Mouse (Mus musculus) megakaryocyte progenitor cell, adult 5-6 weeks (primary cell): ENCODE measurements around the gene Utp4. TPM values are rescaled to one million over a fixed set of nuclear protein-coding genes. Genes with fewer than 3 reads are reported as not detected.

Experiments used
- total RNA-seq, 2 experiments: library from RNA; stranded (forward) in 1 of 2; stranded (reverse) in 1 of 2; fragments of 157-497, 149-512 nt in 1 of 2; fragments of 200-1000 nt in 1 of 2; gene quantifications; 2 replicates each; pipeline versions ENCODE4 v1.2.3 to v1.2.4; 2015 to 2017

Gene Utp4
- total RNA-seq, 2 experiments from 2014 or later, result 47.4 to 76.6 TPM

Other genes starting within 250 kb of the Utp4 start
- 6.4 and 8.0 TPM in 2 replicates for gene Tango6, start 210.6 kb upstream of the Utp4 start, total RNA-seq (2015)
- gene Tango6, start 210.6 kb upstream of the Utp4 start, total RNA-seq (2017), result 5.6 and 5.7 TPM in 2 replicates
- not detected in 2 replicates for gene Has3, start 23.4 kb upstream of the Utp4 start, total RNA-seq (2015)
- gene Has3, start 23.4 kb upstream of the Utp4 start, total RNA-seq (2017), result 0.37 and 0.54 TPM in 2 replicates
- 4.3 and 5.0 TPM in 2 replicates for gene Sntb2, start 42.1 kb downstream of the Utp4 start, total RNA-seq (2015)
- gene Sntb2, start 42.1 kb downstream of the Utp4 start, total RNA-seq (2017), result 6.9 and 7.9 TPM in 2 replicates
- 26.4 and 27.4 TPM in 2 replicates for gene Vps4a, start 137.6 kb downstream of the Utp4 start, total RNA-seq (2015)
- gene Vps4a, start 137.6 kb downstream of the Utp4 start, total RNA-seq (2017), result 34.3 and 34.5 TPM in 2 replicates
- gene Pdf, start 155.0 kb downstream of the Utp4 start, total RNA-seq (2015), result 40.1 and 48.6 TPM in 2 replicates
- 35.3 and 46.3 TPM in 2 replicates for gene Pdf, start 155.0 kb downstream of the Utp4 start, total RNA-seq (2017)
- 13.2 and 18.1 TPM in 2 replicates for gene Cog8, start 163.1 kb downstream of the Utp4 start, total RNA-seq (2015)
- 22.8 and 25.6 TPM in 2 replicates for gene Cog8, start 163.1 kb downstream of the Utp4 start, total RNA-seq (2017)
- 53.2 and 67.0 TPM in 2 replicates for gene Nip7, start 163.2 kb downstream of the Utp4 start, total RNA-seq (2015)
- gene Nip7, start 163.2 kb downstream of the Utp4 start, total RNA-seq (2017), result 39.3 and 42.1 TPM in 2 replicates
- not detected in 2 replicates for gene Tmed6, start 172.0 kb downstream of the Utp4 start, total RNA-seq (2015)
- not detected in 2 replicates for gene Tmed6, start 172.0 kb downstream of the Utp4 start, total RNA-seq (2017)
- 32.1 and 36.6 TPM in 2 replicates for gene Terf2, start 202.9 kb downstream of the Utp4 start, total RNA-seq (2015)
- 28.5 and 38.8 TPM in 2 replicates for gene Terf2, start 202.9 kb downstream of the Utp4 start, total RNA-seq (2017)